8 mouse cellular contexts compared by ENCODE assay signal in genomic region chr1:189882886-189883285, GRCm38 (mm10). TPM values are rescaled to one million over a fixed set of nuclear protein-coding genes. Genes with fewer than 3 reads are reported as not detected.
DNase-seq lines count a peak whose midpoint lies in the region; ATAC-seq lines count a peak whose summit lies in the region.

No protein-coding gene starts in this region.

- no peak overlapping the region for H3K4me3 ChIP-seq in heart, embryonic 12.5 days
- no peak overlapping the region for H3K4me3 ChIP-seq in midbrain, embryonic 12.5 days

- WGBS in heart, embryonic 12.5 days = 62% methylated on average over 7 of the region's 7 CpGs
- 52% methylated on average over 7 of the region's 7 CpGs for WGBS in midbrain, embryonic 12.5 days

- no peak overlapping the region for H3K4me2 ChIP-seq in heart, embryonic 12.5 days
- H3K4me2 ChIP-seq in midbrain, embryonic 12.5 days (replicated peaks) = no peak overlapping the region

- no peak overlapping the region for H3K27ac ChIP-seq in heart, embryonic 12.5 days (ENCODE audit: poor library complexity, severe bottlenecking)
- H3K27ac ChIP-seq in midbrain, embryonic 12.5 days (replicated peaks) = no peak overlapping the region

- H3K9me3 ChIP-seq in heart, embryonic 12.5 days (replicated peaks) = no peaks in the 10 kb centered on the region
- H3K9me3 ChIP-seq in midbrain, embryonic 12.5 days = no peaks in the 10 kb centered on the region

- DNase-seq in heart, adult 11 months = peak; percentile 93
- peak; percentile 53 for DNase-seq in A20 (ENCODE audit: low read depth, low spot score)
- DNase-seq in adrenal gland, postnatal 36 days = peak; percentile 37 to 69
- peak; percentile 39 to 84 for DNase-seq in kidney, postnatal 36 days
- peak; percentile 62 to 84 for DNase-seq in thymus, postnatal 10 days (ENCODE audit: low spot score in 2 of 2)

- peaks cover 66% of the 10 kb centered on the region for H3K36me3 ChIP-seq in heart, embryonic 12.5 days
- no peaks in the 10 kb centered on the region for H3K36me3 ChIP-seq in midbrain, embryonic 12.5 days

- no peak for ATAC-seq in heart, embryonic 12.5 days (ENCODE audit: insufficient number of reproducible peaks, low FRiP score)
- ATAC-seq in erythroid progenitor cell, adult 5-6 weeks (replicated peaks; ENCODE audit: low FRiP score, poor library complexity, severe bottlenecking) = 0 out of 2 replicates have a peak, but pooled peaks have one; percentile 33
- ATAC-seq in midbrain, embryonic 12.5 days (ENCODE audit: low FRiP score, low read depth) = 0 out of 2 replicates have a peak, but pooled peaks have one; percentile 31

- no peaks in the 10 kb centered on the region for H3K27me3 ChIP-seq in heart, embryonic 12.5 days (replicated peaks)
- peaks cover 5% of the 10 kb centered on the region; the same call in 1 of the 2 replicates for H3K27me3 ChIP-seq in midbrain, embryonic 12.5 days

- H3K9ac ChIP-seq in heart, embryonic 12.5 days = no peak overlapping the region
- H3K9ac ChIP-seq in midbrain, embryonic 12.5 days (replicated peaks) = no peak overlapping the region

- H3K4me1 ChIP-seq in heart, embryonic 12.5 days (replicated peaks) = peaks cover 28% of the 10 kb centered on the region
- peaks cover 11% of the 10 kb centered on the region; the same call in 1 of the 2 replicates for H3K4me1 ChIP-seq in midbrain, embryonic 12.5 days

RNA-seq across cellular contexts. Expression of gene Smyd2, which starts 39.3 kb away (rescaled TPM):
- polyA plus RNA-seq in heart, embryonic 12.5 days (2016; fragmentation: Nextera tagmentation; extraction: Ambion mirVana) = 172 and 177 TPM in 2 replicates
- 10 to 100 TPM; 76.7 to 81.8 TPM for total RNA-seq in adrenal gland, postnatal 36 days (2021)
- total RNA-seq in erythroid progenitor cell, adult 5-6 weeks (2015; ENCODE audit: low replicate concordance) = 6.3 and 13.0 TPM in 2 replicates
- total RNA-seq in erythroid progenitor cell, adult 5-6 weeks (2017; ENCODE audit: low replicate concordance) = 8.1 and 9.6 TPM in 2 replicates
- polyA plus RNA-seq in midbrain, embryonic 12.5 days (2016; fragmentation: Nextera tagmentation; extraction: Ambion mirVana) = 41.1 and 44.1 TPM in 2 replicates

Comparison
In these comparisons a context has a peak if more than half of its experiments do, and no peak if none do; other contexts are left out.
1. RNA of gene Smyd2, which starts 39.3 kb away (total RNA-seq): 76.7 to 81.8 TPM in adrenal gland, postnatal 36 days; 6.3 to 13.0 TPM in erythroid progenitor cell, adult 5-6 weeks; every median in the first group is over 4 times any median in the second.
2. Peak in every context shown above with its lines, with median percentiles within 50 percentile points of each other: DNase-seq.